Mouse (Mus musculus) adrenal gland, adult 18-20 months (tissue): ENCODE results near the gene Uba52. TPM values are rescaled to one million over a fixed set of nuclear protein-coding genes. Genes with fewer than 3 reads are reported as not detected.

ENCODE experiments used
- DNase-seq, 2 experiments: peaks; one replicate each; pipeline ENCODE4 v3.0.0; 2021 to 2022; ENCODE audit warnings: low spot score in 2 of 2
- total RNA-seq, 2 experiments: library from RNA; stranded (reverse); gene quantifications; 1 replicate in 1 of 2; 2 replicates in 1 of 2; pipeline ENCODE4 v1.2.3; 2021

Uba52 gene
- total RNA-seq, 2 experiments from 2014 or later = 1,449 to 1,570 TPM

DNA sequence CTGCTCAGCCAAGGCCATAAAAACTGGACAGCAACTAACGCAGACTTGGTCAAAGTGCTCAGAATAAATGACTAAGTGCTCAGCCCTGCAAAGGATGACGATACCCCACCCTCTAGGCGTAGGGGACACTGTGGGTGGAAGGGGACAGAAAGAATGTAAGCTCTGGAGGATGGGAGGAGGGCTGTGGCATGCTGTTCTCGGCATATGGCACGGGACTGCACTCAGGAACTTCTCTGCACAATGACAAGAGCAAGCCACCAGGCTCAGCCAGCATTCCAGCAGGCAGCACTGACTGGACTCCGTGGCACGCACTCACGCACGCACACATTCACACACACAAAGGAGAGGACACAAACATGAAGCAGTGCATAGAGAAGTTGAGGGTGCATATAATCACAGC lies 50.0 kb downstream of the Uba52 start:
- no peak for DNase-seq

DNA sequence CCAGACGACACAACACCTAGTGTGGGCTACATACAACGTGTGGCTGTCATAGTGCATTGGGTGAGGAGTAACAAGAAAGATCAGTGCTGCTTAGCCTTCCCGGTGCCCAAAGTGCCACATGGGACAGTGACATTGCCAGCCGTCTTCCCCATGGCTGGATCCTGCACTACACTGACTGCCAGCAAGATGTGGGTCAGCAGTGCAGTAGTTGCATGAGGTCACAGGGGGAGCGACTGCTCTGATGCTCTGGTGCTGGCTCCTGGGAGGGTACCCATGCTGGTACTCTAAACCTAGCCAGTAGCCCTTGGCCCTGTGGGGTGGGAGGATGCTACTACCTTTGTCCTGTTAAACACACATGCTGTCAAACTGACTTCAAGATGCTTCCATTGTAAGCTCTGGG lies 50.4 kb downstream of the Uba52 start:
- no peak for DNase-seq

DNA sequence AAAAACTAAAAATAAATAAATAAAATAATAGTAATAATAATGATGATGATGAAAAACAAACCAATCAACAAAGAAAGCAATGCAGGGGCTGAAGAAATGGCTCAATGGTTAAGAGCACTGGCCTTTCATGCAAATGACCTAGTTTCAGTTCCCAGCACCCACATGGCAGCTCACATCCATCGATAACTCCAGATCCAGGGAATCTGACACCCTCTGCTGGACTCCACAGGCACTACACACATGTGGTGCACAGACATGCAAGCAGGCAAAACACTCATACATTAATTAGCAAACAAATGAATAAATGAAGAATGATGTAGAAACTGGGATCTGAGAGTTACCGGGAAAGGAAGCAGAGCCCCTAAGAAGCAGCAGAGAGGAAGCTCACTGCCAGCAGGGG lies 51.0 kb downstream of the Uba52 start:
- no peak for DNase-seq

DNA sequence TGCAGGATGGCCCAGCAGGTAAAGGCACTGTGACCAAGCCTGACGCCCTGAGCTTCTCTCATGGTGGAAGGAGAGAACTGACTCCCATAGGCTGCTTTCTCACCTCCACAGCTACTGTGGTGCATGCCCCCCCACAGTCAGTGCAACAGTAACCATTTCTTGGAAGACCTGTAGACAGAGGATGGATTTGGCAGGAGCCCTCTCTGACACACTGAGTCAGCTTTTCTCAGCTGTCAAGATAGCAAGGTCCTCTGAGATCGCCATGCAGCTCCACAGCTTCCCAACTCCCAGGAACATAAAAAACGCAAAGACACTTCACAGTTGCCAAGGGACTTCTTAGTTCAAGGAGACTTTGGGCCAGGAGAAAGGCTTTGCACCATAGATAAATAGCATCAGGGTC lies 52.1 kb downstream of the Uba52 start:
- DNase-seq = no peak

Other genes with a start within 250 kb of the Uba52 start
- gene Homer3, start 228.0 kb downstream of the Uba52 start, total RNA-seq = 10 to 100 TPM; 18.5 to 19.8 TPM
- 10 to 100 TPM; 63.9 to 70.5 TPM for gene Ddx49, start 208.3 kb downstream of the Uba52 start, total RNA-seq
- 100 to 1,000 TPM; 185 to 205 TPM for gene Cope, start 208.3 kb downstream of the Uba52 start, total RNA-seq
- gene Cers1, start 195.0 kb downstream of the Uba52 start, total RNA-seq = 1 to 10 TPM; 2.0 to 2.5 TPM
- gene Gdf1, start 181.0 kb downstream of the Uba52 start, total RNA-seq = not detected
- 10 to 100 TPM; 64.0 to 70.2 TPM for gene Upf1, start 157.5 kb downstream of the Uba52 start, total RNA-seq
- under 1 TPM in 1 of 2 experiments, not detected in 1; 0.35 TPM for gene Comp, start 137.2 kb downstream of the Uba52 start, total RNA-seq
- 10 to 100 TPM; 19.3 to 22.3 TPM for gene Crtc1, start 71.2 kb downstream of the Uba52 start, total RNA-seq
- 10 to 100 TPM; 26.0 to 27.0 TPM for gene Klhl26, start 33.8 kb downstream of the Uba52 start, total RNA-seq
- 10 to 100 TPM; 20.4 to 26.4 TPM for gene Tmem59l, start 23.4 kb downstream of the Uba52 start, total RNA-seq
- gene Crlf1, start 17.6 kb downstream of the Uba52 start, total RNA-seq = 1 to 10 TPM in 1 of 2 experiments, under 1 TPM in 1; 0.74 to 1.6 TPM
- gene Rex1bd, start 4.0 kb downstream of the Uba52 start, total RNA-seq = 100 to 1,000 TPM; 155 to 174 TPM
- gene Fkbp8, start 16.9 kb upstream of the Uba52 start, total RNA-seq = 100 to 1,000 TPM; 257 to 332 TPM
- gene Kxd1, start 17.2 kb upstream of the Uba52 start, total RNA-seq = 10 to 100 TPM; 68.1 to 76.3 TPM
- 10 to 100 TPM; 23.1 to 26.6 TPM for gene Ell, start 28.7 kb upstream of the Uba52 start, total RNA-seq
- gene Isyna1, start 83.6 kb upstream of the Uba52 start, total RNA-seq = 100 to 1,000 TPM; 115 to 165 TPM
- 10 to 100 TPM; 78.5 to 86.9 TPM for gene Ssbp4, start 98.1 kb upstream of the Uba52 start, total RNA-seq
- 1 to 10 TPM; 1.4 to 3.0 TPM for gene Lrrc25, start 105.4 kb upstream of the Uba52 start, total RNA-seq
- gene Gdf15, start 121.7 kb upstream of the Uba52 start, total RNA-seq = 1 to 10 TPM; 2.2 to 6.4 TPM
- 100 to 1,000 TPM; 101 to 153 TPM for gene Pgpep1, start 149.6 kb upstream of the Uba52 start, total RNA-seq
- gene Lsm4, start 162.4 kb upstream of the Uba52 start, total RNA-seq = 10 to 100 TPM; 73.2 to 75.9 TPM
- 100 to 1,000 TPM; 228 to 252 TPM for gene Jund, start 188.1 kb upstream of the Uba52 start, total RNA-seq
- under 1 TPM in 1 of 2 experiments, not detected in 1; 0.10 TPM for gene Iqcn, start 192.7 kb upstream of the Uba52 start, total RNA-seq
- under 1 TPM in 1 of 2 experiments, not detected in 1; 0.53 TPM for gene Gm3336, start 207.7 kb upstream of the Uba52 start, total RNA-seq
- gene Pde4c, start 212.9 kb upstream of the Uba52 start, total RNA-seq = under 1 TPM; 0.42 to 0.86 TPM
- 10 to 100 TPM; 52.4 to 60.4 TPM for gene Rab3a, start 243.9 kb upstream of the Uba52 start, total RNA-seq